Mouse (Mus musculus) lung, postnatal 0 days (tissue): ENCODE measurements around the gene Arl2bp. TPM values are rescaled to one million over a fixed set of nuclear protein-coding genes. Genes with fewer than 3 reads are reported as not detected.

Experiments
- ATAC-seq: fragments of 200-750 bp; cut with Nextera tagmentation; 2 replicates; pipeline ENCODE4 v1.8.0; 2017; ENCODE audit warnings: moderate library complexity
- DNase-seq: peaks from one replicate; pipeline ENCODE4 v3.0.0-alpha.2; 2016; ENCODE audit warnings: low spot score
- H3K27ac ChIP-seq: fragments of 300-500 bp; sonication (generic); 2 replicates; pipeline ENCODE4 v1.5.1; 2014; ENCODE audit warnings: antibody characterized with exemption, mild to moderate bottlenecking, low read length, mixed read lengths
- H3K27me3 ChIP-seq: fragments of 300-500 bp; sonication (generic); replicated peaks from 2 replicates; pipeline ENCODE4 v1.6.1; 2014; ENCODE audit warnings: low read length, mixed read lengths; ENCODE audit not compliant: insufficient read depth
- H3K36me3 ChIP-seq: fragments of 300-500 bp; sonication (generic); 2 replicates; pipeline ENCODE4 v1.6.1; 2014; ENCODE audit warnings: low read length, mixed read lengths; ENCODE audit not compliant: insufficient read depth
- H3K4me1 ChIP-seq: fragments of 300-500 bp; sonication (generic); 2 replicates; pipeline ENCODE4 v1.6.1; 2014; ENCODE audit warnings: antibody characterized with exemption, low read depth, low read length, mixed read lengths; ENCODE audit not compliant: insufficient read depth
- H3K4me2 ChIP-seq: fragments of 300-500 bp; sonication (generic); replicated peaks from 2 replicates; pipeline ENCODE4 v1.6.1; 2014; ENCODE audit warnings: low read depth, mild to moderate bottlenecking, low read length, moderate library complexity, mixed read lengths
- H3K4me3 ChIP-seq: fragments of 300-500 bp; sonication (generic); 2 replicates; pipeline ENCODE4 v1.5.1; 2014; ENCODE audit warnings: low read depth, low read length
- H3K9ac ChIP-seq: fragments of 300-500 bp; sonication (generic); replicated peaks from 2 replicates; pipeline ENCODE4 v1.6.1; 2014; ENCODE audit warnings: low read depth, mild to moderate bottlenecking
- H3K9me3 ChIP-seq: fragments of 300-500 bp; sonication (generic); 2 replicates; pipeline ENCODE4 v1.6.1; 2016; ENCODE audit warnings: low read length, mixed read lengths
- CTCF ChIP-seq: IDR thresholded peaks from 2 replicates; pipeline ENCODE4 v1.5.1; 2016; ENCODE audit warnings: antibody characterized with exemption, mild to moderate bottlenecking
- EP300 ChIP-seq: IDR thresholded peaks from 2 replicates; pipeline ENCODE4 v1.6.1; 2016; ENCODE audit warnings: antibody characterized with exemption, mild to moderate bottlenecking, control low read depth
- WGBS: fragments of 180-500 bp; shearing (Covaris S2); extraction: QIAGEN DNeasy Blood & Tissue Kit; methylation state at CpG from one replicate; pipeline ENCODE4 v1.1.7; 2014; 5-methylcytosine and 5-hydroxymethylcytosine counted together
- polyA plus RNA-seq: library from polyadenylated mRNA; unstranded; fragments of >200 nt; fragmentation: Nextera tagmentation; extraction: Ambion mirVana; gene quantifications from 2 replicates; pipeline ENCODE4 v1.2.1, GENCODE M21; 2015

Gene Arl2bp
- polyA plus RNA-seq, 1 experiment from 2014 or later: 135 TPM

DNA sequence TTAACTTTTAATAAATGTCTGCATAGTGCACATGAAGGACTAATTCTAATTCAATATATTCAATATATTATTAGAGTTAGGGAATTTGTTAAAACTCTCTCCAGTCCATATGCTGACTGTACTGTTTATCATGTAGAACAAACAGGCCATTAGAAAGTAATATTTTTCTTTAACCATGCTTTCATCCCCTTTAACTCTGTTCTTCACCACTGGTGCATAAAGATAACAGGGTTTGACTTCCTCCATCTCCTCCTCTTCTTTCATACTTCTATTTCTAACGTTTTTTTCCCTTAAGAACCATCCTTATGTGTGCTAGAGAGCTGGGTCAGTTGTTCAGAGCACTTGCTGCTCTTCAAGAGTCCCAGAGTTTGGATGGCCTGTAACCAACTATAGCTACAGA is 21.2 kb upstream of the Arl2bp start:
- no peak for TF ChIP-seq CTCF
- no peak for TF ChIP-seq EP300
- no peaks in the 10 kb centered on the region for H3K9me3 ChIP-seq
- 62% methylated on average over 1 of the region's 1 CpGs for WGBS
- no peak for ATAC-seq
- H3K27me3 ChIP-seq: no peaks in the 10 kb centered on the region
- H3K36me3 ChIP-seq: peaks cover 27% of the 10 kb centered on the region
- DNase-seq: no peak
- H3K4me2 ChIP-seq: no peak overlapping the region
- no peak overlapping the region for H3K9ac ChIP-seq
- no peak overlapping the region for H3K27ac ChIP-seq
- no peak overlapping the region for H3K4me3 ChIP-seq
- H3K4me1 ChIP-seq: no peaks in the 10 kb centered on the region

DNA sequence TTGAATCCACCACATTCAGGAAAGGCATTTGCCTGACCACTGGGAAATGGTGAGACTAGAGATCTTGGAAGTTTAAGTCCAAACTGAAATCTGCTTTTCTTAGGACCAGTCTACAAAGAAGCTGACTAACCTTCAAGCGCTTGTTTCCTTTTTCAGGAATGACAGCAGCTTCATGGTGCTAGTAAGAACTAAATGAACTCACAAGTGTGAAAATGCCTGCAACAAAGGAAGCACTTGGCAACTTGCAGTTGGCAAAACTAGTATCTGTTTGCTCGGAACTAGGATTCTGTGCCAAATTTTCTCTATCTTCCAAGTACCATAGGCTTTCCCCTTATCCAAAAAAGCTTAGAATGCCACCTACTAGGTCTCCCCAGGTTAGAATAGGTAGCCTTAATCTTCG is 20.2 kb upstream of the Arl2bp start:
- Histone ChIP-seq H3K36me3 (peaks cover 25% of the 10 kb centered on the region), H3K27me3 (no peaks in the 10 kb centered on the region), H3K9ac (no peak overlapping the region), H3K27ac (no peak overlapping the region), H3K4me2 (no peak overlapping the region), H3K4me1 (no peaks in the 10 kb centered on the region), H3K9me3 (no peaks in the 10 kb centered on the region), H3K4me3 (no peak overlapping the region)
- 97% methylated on average over 3 of the region's 3 CpGs for WGBS
- no peak for DNase-seq
- ATAC-seq: no peak
- TF ChIP-seq EP300: no peak
- no peak for TF ChIP-seq CTCF

DNA sequence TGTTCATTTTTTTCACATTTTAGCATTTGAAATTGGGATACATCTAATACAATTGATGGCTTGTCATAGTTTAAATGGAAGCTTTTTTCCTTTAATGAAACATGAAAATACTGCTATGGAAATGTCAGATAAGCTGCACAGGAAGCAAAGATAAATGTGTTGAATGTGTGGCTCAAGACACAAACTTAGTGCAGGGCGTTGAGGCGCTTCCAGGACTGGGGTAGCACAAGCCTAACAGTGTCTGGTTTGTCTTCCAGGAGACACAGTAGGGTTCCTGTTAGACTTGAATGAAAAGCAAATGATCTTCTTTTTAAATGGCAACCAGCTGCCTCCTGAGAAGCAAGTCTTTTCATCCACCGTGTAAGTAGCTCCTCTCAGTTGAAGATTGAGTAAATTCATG is 16.9 kb upstream of the Arl2bp start:
- H3K36me3 ChIP-seq: peaks cover 30% of the 10 kb centered on the region; the same call in 1 of the 2 replicates
- no peak for DNase-seq
- 66% methylated on average over 3 of the region's 3 CpGs for WGBS

DNA sequence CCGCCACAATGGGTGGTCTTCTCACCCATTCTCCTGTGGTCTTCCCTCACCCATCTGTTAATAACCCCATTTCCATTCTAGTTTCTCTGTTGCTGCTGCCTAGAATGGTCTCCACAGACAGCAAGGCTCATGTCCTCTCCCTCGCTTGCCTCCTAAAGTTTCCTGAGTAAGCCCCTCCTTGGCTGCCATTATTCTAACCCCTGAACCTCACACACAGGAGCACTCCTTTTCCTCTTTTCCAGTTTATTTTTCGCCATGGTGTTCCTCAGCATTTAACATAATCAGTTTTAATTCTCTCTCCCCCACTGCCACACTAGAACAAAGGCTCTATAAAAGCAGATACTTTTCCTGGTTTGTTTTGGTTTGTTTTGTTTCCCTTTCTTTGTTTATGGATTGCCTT is 13.4 kb upstream of the Arl2bp start:
- ATAC-seq: no peak
- H3K4me2 ChIP-seq: no peak overlapping the region

More for the DNA sequence above, 16.9 kb upstream of the Arl2bp start:
- Histone ChIP-seq H3K4me2 (no peak overlapping the region), H3K27me3 (no peaks in the 10 kb centered on the region), H3K4me3 (no peak overlapping the region), H3K9me3 (no peaks in the 10 kb centered on the region), H3K4me1 (no peaks in the 10 kb centered on the region), H3K9ac (no peak overlapping the region), H3K27ac (no peak overlapping the region)
- no peak for ATAC-seq
- no peak for TF ChIP-seq EP300
- TF ChIP-seq CTCF: no peak

DNA sequence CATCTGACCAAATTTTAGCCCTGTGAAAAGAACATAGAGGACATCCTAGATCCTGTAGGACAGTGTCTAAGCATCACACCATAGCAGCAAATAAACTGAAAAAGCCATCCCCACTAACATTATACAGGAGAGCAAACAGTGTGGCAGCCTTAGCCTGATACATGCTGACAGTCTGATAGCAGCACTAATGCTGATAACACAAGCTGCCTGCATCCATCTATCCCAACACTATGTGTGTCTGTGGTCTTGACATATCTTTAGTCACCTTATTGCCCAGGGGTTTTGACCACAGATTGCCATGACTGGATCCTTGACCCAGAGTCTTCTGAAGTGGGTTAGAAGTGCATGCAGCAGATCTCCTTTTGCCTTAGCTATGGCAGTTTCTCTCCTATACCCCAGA is 11.4 kb upstream of the Arl2bp start:
- Histone ChIP-seq H3K36me3 (peaks cover 26% of the 10 kb centered on the region; the same call in 1 of the 2 replicates), H3K4me2 (no peak overlapping the region), H3K27ac (no peak overlapping the region), H3K9ac (no peak overlapping the region), H3K27me3 (no peaks in the 10 kb centered on the region), H3K4me1 (no peaks in the 10 kb centered on the region), H3K4me3 (no peak overlapping the region), H3K9me3 (no peaks in the 10 kb centered on the region)
- no peak for TF ChIP-seq CTCF
- no peak for ATAC-seq
- DNase-seq: no peak

More for the DNA sequence above, 13.4 kb upstream of the Arl2bp start:
- no peak overlapping the region for H3K27ac ChIP-seq
- H3K27me3 ChIP-seq: no peaks in the 10 kb centered on the region
- TF ChIP-seq CTCF (no peak), EP300 (no peak)
- no peak for DNase-seq
- H3K9me3 ChIP-seq: no peaks in the 10 kb centered on the region
- H3K4me1 ChIP-seq: no peaks in the 10 kb centered on the region
- peaks cover 29% of the 10 kb centered on the region; the same call in 1 of the 2 replicates for H3K36me3 ChIP-seq
- no peak overlapping the region for H3K4me3 ChIP-seq
- H3K9ac ChIP-seq: no peak overlapping the region
- 94% methylated on average over 3 of the region's 3 CpGs for WGBS

DNA sequence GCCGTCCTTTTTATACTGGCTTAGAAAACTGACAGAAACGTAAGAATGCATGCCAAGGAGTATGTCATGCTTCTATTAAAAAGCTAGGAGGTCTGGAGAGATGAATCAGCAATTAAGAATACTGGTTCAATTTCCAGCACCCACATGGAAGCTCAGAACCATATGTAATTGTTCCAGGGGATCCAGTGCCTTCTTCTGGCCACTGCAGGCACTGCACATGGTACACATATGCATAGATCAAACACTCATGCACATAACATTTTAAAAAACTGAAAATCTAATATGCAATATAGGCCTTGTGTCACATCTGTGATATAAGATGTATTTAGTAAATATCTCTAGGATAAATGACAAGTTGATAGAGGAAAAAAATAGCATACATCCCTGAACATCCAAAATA is 8.4 kb upstream of the Arl2bp start:
- peak; percentile 41 for TF ChIP-seq CTCF
- TF ChIP-seq EP300: no peak
- no peak overlapping the region for H3K27ac ChIP-seq
- WGBS: 92% methylated on average over 2 of the region's 2 CpGs
- no peak overlapping the region for H3K9ac ChIP-seq
- H3K27me3 ChIP-seq: no peaks in the 10 kb centered on the region
- H3K9me3 ChIP-seq: no peaks in the 10 kb centered on the region
- DNase-seq: no peak
- H3K4me1 ChIP-seq: no peaks in the 10 kb centered on the region
- H3K4me3 ChIP-seq: no peak overlapping the region
- H3K4me2 ChIP-seq: no peak overlapping the region
- ATAC-seq: no peak
- H3K36me3 ChIP-seq: peaks cover 12% of the 10 kb centered on the region; the same call in 1 of the 2 replicates

DNA sequence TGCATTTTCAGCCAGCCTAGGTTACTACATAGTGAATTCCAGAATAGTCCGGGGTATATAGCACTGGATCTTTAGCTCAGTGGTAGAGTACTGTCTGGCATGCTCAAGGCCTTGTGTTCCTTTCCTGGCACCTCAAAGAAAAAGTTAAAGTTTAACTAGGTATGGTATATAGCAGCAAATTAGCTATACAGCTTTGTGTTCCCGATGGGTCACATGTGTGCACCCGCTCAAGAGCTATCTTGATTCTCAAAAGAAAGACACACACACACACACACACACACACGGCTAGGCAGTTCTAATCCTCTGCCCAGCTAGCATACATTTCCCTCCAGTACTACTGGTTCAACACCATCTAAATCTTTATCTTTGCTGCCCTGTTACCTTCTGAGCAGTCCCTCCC is 6.0 kb upstream of the Arl2bp start:
- TF ChIP-seq EP300 (no peak), CTCF (no peak)
- Histone ChIP-seq H3K27ac (no peak overlapping the region), H3K4me3 (no peak overlapping the region), H3K27me3 (no peaks in the 10 kb centered on the region), H3K9ac (no peak overlapping the region), H3K36me3 (no peaks in the 10 kb centered on the region), H3K4me1 (no peaks in the 10 kb centered on the region), H3K4me2 (no peak overlapping the region), H3K9me3 (no peaks in the 10 kb centered on the region)
- no peak for ATAC-seq
- DNase-seq: no peak
- WGBS: 71% methylated on average over 4 of the region's 4 CpGs
